Mouse (Mus musculus) brain, embryonic 14.5 days (tissue): Measurements from ENCODE around the gene 3110040M04Rik.

ENCODE experiments used
- CTCF ChIP-seq: fragments of 200-500 bp; IDR thresholded peaks from 2 replicates; pipeline ENCODE4 v1.5.1; 2012; ENCODE audit warnings: inconsistent platforms, mild to moderate bottlenecking, moderate library complexity, borderline replicate concordance; ENCODE audit not compliant: insufficient read depth, insufficient read length; ENCODE audit errors: extremely low read depth
- POLR2A ChIP-seq: fragments of 200-500 bp; IDR thresholded peaks from 2 replicates; pipeline ENCODE4 v1.6.1; 2012; ENCODE audit warnings: mild to moderate bottlenecking, inconsistent platforms, borderline replicate concordance; ENCODE audit not compliant: poor library complexity, insufficient read depth, insufficient read length, severe bottlenecking; ENCODE audit errors: extremely low read depth

- TF ChIP-seq CTCF (no peak), POLR2A (no peak)
Observed at GRCm38 (mm10) chr1:151245846-151246245, 41.9 kb downstream of the 3110040M04Rik start.
